Mouse (Mus musculus) liver (tissue): Measurements from ENCODE around the gene Mansc4.

Source experiments
- DNase-seq: peaks from one replicate; pipeline ENCODE4 v3.0.0-alpha.2; 2020; ENCODE audit warnings: mixed read lengths

The Mansc4 gene

DNA sequence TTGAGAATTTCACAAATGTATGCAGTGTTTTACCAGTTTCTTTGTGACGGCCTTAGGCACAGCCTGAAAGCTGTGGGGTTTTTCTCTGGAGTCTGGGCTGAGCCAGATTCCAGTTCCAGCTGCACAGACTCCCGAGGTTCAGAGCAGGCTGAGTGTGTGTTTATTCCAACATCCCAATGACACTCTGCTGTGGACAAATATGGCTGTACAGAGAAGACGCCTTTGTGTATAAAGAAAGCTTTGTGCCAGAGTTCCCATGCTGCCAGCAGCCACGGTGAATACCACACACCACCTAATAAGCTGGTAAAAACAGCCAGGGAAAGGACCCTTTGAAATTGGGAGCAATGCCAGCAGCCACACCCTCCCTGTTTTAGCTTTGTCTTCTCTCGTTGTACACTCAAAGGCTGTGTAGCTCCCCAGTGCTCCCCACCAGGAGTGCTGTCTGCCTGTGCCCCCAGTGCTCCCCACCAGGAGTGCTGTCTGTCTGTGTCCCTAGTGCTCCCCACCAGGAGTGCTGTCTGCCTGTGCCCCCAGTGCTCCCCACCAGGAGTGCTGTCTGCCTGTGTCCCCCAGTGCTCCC lies 10.9 kb downstream of the Mansc4 start:
- DNase-seq = no peak

DNA sequence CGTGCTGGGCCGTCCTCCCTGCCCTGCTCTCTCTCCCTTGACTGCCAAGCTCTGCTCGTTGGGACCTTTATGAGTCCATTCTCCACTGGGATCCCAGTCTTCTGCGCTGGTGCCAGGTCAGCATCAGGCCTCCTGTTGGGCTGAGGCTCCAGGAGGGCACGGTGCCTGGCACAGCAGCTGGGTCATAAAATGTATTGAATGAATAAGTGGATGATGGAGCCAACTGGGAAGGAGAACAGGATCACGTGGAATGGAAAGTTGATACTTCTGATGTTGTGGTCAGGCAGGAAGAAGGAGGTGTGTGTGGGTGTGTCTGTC lies 21.9 kb downstream of the Mansc4 start:
- no peak for DNase-seq

DNA sequence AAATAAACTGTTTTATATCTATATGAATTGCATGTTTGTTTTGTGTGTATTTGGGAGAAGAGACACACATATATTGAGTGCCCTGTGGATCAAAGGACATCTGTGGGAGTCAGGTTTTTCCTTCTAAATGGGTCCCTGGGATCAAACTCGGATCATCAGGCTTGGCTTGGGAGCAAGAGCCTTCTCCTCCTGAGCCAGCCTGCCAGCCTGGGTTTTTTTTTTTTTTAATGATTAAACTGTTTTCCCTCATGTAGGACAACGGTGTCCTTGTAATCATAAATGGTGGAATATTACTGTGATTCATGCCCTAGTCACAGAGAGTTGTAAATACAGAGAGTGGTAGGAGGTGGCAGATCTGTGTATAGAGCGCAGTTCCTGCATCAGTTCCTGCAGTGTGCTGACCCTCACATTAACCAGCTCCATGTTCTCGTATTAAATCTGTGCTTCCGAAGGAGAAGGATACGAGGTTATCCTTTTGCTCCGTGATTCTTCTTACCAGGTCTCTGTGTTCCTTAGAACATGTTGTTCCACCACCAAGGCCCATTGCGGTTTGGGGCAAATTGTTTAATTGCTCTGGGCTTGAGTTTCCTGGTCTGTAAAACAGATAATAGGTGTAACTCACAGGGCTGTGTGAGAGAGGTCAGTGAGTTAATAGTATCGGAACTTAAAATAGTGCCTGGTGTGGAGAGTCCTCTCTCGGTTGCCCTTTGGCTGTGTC lies 22.4 kb downstream of the Mansc4 start:
- no peak for DNase-seq

DNA sequence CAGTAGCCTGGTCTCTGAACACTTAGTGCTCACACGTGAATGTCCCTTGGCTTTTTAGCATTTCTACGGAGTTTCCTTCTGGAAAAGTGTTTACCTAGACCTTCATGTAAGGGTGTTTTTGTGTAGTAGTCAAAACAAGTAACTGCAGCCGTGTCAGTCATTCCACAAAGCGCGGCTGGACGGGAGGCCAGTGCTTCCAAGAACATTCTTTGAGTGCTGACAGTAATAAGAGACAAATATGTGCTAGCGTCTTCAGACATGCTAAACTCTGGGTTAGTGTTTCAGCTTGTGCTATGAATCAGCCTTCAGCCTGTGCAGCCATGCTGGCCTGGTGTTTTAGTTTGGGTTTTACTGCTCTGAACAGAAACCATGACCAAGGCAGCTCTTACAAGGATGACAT lies 24.1 kb downstream of the Mansc4 start:
- DNase-seq = no peak

DNA sequence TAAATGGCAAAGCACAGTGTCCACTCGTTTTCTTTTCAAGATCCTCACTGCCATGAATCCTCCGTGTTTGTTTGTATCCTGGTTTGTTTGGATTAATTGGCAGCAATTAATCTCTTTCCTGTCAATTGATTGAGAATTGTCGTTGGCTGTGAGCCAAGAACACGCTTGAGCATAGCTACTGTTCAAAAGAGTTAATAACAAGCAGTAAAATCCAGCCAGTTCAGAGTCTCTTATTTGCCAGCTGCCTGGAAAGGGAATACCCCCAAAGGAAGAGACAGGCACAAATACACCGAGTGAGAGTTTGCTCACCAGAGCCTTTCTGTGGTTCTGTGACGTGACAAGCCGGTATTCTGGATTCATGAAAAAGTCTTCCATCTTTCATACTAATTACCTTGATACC lies 24.8 kb downstream of the Mansc4 start:
- no peak for DNase-seq

DNA sequence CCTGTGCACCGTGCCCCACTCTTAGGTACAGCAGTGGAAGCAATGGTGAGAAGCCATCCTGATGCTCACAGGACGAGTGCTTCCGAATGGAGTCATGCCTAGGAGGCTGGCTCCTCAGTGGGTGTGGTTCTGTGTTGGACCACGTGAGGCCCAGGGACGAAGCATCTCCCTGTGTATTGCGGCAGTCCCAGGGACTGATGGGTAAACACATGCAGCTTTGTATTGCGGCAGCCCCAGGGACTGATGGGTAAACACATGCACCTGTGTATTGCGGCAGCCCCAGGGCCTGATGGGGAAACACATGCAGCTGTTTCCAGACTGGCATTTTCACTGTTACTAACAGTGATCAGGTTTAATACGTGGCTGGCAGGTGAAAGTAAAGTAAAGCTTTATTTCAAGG lies 25.2 kb downstream of the Mansc4 start:
- no peak for DNase-seq

DNA sequence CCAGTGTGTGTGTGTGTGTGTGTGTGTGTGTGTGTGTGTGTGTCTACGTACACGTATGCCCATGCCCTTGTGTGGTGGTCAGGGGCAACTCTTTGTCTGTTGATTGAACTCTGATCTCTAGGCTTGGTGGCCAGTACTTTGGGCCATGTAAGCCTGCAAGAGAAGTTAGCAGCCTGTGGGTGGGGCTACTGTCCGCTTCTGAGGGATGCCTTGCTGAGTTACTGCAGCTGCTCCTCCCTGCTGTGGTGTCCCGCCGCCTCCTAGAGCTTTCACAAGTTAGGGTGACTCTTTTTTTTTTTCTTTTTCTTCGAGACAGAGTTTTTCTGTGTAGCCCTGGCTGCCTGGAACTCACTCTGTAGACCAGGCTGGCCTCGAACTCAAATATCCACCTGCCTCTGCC lies 27.5 kb downstream of the Mansc4 start:
- DNase-seq = no peak

DNA sequence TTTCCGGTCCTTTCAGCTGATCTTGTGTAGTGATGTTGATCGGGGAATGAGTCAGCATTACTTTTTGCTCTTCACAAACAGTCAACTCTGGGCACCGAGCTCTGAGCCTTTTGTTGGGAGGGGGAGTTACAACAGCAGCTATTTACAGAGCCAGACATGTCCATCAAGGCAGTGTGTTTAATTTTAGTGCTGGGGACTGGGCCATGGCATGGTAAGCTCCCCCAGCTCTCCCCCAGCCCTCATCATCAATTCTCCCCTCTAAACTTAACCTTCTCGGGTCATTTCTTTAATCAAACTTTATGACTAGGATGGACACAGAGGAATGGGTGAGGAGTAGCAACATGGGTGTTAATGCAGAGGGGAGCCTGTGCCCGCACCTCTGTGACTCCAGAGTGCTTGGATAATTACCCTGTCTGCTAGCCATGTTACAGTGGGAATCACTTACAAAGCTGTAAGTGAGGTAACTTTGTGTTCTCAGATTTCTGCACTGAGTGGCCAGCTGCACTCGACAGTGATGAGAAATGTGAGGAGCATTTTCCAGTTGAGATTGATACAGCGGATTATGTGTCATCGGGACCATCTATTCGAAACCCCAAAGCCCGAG lies 31.4 kb downstream of the Mansc4 start:
- no peak for DNase-seq

DNA sequence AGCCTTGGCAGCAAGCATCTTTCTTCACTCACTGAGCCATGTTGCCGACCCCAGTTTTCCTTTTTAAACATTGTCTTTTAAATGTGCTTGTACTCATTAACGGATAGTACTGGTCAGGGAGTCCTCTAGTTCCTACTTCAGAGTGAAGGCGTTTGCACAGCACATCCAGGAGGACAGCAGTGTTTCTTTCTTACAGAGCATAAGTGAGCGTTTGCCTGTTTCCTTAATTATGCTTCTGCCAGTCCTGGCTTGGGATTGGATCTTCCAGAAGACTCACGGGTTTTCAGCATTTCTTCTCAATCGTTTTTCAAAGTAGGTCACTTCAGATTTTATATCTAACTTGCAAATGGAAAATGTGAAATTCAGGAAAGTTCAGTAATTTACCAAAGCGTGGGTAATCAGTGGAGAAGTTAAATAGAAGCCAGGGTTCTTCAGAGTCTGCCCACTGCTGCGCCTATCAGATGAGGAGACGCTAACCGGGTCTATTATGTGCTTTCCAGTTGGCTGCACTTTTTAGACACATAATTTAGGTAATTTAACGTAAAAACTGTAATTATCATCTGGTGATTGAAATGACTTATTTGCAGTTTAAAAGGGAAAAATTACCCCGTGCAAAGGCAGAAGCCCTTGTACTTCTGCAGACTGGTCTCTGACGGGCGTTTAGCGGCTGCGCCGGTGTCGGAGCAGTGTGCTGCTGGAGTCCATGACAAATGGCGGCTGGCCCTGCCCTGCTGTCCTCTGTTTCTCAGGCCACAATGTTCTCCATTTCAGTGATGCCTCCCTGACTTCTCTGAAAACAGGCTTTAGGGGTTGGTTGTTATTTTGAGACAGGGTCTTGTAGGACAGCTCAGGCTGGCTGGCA lies 32.8 kb downstream of the Mansc4 start:
- DNase-seq = no peak

DNA sequence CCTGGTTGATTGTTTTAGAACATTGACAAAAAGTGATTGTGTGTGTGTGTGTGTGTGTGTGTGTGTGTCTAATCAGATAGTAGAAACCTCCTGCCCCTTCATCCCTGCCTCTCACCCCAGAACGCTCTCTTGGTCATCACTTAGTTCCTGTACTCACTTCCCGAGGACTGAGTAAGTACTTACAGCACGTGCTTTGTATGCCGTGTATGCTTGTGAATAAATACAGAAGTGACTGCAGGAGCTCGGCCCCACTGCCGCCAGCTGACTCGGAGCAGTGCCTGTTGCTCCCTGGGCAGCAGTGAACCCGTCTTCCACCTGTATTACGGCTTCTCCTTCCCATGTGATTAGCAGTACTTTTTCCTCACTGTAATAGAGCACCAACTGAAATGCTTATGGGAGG lies 34.4 kb downstream of the Mansc4 start:
- no peak for DNase-seq

DNA sequence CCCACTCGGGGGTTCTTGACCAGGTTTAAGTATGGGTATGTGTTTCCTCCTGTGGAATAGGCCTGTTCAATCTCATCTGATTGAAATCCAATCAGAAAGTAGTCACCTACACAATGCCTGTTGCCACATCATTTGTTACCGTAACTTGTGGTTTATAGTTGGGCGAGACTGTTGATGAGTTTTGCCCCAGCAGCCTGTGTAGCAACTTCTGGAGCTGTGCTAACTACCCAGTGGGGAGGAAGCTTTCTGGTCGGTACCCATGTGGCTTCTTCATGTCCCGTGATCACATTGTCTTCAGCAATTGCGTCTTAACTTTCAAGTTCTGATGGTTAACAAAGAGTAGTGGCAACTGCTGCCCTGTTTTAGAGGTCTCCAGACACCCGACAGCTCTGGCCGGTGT lies 35.2 kb downstream of the Mansc4 start:
- DNase-seq = no peak

DNA sequence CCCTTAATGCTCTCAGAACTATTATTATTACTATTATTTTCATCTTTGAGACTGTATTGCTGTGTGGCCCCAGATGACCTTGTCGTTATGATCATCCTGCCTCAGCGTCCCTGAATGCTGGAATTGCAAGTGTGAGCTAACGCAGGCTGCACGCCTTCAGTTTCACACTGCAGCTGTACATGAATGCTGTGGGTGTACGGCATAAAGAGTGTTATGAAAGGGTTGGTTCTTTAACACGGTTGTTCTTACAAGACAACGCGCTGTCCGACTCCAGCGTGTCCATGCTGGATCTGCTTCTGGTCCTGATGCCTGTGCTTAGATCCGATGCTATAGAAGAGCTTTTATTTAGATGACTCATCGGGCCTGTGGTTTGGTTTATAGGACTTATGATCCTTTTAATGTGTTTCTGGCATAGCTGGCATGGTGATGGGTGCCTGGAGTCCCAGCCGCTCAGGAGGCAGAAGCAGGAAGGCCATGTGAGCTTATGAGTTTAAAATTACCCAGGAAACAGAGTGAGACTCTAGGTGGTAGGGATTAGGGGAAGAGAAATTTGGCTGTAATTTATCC lies 37.5 kb downstream of the Mansc4 start:
- no peak for DNase-seq

DNA sequence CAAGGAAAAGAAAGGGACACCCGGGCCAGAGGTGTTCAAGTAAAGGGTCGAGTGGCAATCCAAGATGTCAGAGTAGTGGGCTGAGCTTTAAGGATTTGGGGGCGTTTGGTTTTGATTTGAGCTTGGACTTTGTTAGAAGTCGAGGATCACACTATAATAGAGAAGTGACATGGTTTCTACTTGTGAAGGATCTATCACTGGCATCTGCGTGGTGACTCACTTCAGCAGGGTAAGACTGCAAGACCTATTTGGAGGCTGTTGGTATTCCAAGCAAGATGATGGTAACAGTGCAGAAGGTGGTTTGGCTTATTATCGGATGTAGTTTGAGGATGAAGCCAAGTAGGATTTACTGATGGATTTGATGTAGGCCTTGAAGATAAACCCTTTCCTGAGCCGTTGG lies 43.2 kb downstream of the Mansc4 start:
- no peak for DNase-seq

DNA sequence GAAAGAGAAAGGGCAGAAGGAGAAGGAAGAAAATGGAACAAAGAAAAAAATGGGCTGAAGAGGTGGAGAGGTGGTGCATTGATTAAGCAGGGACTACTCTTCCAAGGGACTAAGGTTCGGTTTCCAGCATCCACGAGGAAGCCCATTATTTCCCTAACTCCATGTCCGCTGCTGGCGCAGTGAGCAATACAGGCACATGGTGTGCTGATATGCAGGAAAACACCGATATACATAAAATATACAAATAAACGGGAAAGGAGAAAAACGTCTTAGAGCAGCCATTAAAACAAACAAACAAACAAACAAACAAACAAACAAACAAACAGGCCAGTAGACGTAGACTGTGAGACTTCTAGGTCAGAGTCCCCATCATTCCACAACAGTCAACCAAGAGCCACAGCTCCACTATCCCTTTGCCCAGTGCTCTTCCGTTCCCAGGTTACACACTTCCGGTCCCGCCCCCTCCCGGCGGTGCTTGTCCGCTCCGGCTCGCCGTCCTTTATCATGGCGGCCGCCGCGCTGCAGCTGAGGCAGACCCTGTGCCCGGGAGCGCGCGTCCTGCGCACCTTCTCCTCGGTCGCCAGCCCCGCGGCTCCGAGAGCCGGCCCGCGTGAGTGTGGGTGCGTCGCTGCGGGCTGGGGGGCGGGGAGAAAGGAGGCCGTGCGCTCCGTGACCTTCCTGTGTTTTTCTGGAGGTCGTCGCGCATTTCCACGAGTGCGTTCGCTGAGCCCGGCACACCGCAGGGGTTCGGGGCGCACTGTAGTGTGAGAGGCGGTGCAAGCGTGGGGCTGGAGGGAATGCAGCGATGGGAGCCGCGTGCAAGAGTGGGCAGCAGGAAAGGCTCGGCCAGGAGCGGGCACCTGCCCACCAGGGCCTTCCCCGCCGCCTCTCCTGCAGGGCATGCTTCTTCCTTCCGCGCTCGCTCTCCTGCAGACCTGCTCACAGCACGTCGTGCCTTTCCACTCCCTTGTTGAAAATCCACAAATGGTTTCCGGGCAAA lies 44.2 kb downstream of the Mansc4 start, which contains the start of gene Mrps35:
Gene Mrps35, plus strand, starts transcription at position 474 of the 1,000 bp plus-strand sequence.
- DNase-seq = peak; percentile 92

DNA sequence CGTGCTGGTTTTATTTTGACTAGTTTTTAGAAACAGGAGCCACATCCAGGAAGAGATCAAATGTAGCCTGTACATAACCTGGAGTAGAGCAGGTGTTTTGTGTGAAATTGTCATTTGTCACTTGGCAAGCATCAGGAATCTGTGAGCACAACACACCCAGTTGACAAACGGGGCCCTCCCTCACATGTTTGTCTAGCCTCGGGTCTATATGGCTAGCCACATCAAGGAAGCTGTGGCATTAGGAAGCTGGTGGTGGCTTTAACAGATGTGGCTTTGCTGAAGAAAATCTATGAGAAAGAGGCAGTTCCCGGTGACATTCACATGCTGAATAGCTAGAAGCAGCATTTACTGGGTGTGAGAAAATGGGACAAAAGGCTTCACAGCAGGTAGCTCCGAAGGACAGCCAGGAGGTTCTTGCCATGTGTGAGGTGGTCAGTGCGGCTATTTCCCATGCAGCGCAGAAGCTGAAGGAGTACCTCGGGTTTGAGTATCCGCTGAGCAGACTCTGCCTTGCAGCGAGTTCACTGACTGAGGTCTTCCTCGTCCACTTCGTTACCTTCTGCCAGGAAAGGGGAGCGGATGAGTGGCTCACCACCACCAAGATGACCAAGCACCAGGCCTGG lies 54.4 kb downstream of the Mansc4 start, which contains the start of gene Rep15:
Gene Rep15, plus strand, starts transcription at position 282 of the 623 bp plus-strand sequence.
- no peak for DNase-seq

DNA sequence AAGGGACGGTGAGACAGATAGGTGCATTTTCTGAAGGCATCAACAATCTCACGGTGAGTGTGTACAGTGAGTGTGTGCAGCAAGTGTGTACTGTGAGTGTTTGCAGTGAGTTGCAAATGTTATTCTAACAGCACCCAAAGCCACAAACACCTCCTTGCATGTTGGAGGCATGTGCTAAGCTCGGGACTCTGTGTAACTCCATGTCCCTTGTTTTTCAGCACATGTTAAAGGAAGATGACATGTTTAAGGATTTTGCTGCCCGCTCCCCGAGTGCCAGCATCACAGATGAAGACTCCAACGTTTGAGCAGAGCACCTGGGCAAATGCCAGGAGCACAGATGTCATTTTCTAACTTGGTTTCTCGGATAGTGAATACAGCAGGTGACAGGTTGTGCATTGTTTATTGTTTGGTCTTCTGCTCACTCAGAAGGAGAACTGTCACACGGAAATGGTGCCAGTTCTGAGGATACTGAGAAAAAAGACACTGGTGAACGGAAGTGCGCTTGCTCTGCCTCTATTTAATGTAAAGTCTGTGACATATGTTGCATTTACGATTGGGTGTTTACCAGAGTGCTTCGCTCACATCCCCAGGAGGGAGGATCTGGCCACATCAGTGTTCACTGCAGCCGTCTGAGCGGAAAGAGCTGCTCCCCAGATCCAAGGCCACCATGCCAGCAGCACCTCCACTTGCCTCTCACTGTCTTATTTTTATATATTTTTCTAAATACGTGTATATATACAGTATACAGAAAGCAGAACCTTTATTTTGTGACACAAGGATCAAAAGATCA lies 56.5 kb downstream of the Mansc4 start:
- no peak for DNase-seq

DNA sequence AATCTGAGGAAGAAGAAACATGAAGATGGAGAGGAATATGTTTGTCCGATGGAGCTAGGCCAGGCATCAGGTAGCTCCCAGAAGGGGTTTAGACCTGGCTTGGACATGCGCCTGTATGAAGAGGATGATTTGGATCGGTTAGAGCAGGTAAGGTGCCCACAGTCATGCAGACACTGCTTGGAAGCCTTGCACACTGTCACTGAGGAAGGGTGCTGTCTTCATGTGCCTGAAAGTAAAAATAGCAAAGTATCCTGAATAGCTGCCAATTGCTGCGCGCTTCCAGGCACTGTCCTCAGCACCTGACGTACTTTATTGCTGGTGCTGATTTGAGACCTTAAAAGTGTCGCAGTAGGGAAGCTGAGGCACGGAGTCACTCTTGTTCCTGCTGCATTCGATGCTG lies 57.2 kb downstream of the Mansc4 start:
- DNase-seq = no peak

DNA sequence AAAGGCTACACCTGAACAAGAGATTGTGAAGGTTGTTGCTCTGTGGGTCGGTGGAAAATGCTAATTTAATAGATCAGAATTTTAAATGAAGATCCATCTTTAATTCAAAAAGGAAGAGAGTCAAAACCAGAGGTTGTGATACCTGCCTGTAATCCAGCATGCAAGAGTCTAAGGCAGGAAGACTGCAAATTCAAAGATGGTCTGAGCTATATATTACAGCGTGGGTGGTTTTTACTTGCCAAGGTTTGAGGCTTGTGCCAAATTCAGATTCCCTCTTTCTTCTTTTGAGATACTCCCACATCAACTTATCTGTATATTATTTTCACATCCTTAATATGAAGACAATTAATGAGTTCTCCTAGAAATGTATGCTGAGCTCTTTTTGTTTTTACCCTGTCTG lies 58.4 kb downstream of the Mansc4 start:
- no peak for DNase-seq
